Mouse (Mus musculus) thymus, adult 2 months (tissue): ENCODE results near the gene Paxx.

Source experiments
- CTCF ChIP-seq: fragments of 200-500 bp; IDR thresholded peaks from 2 replicates; pipeline ENCODE4 v1.5.1; 2012; ENCODE audit warnings: mild to moderate bottlenecking, control low read depth, low read length, moderate library complexity, borderline replicate concordance; ENCODE audit not compliant: control insufficient read depth, poor library complexity, insufficient read depth; ENCODE audit errors: extremely low read depth
- POLR2A ChIP-seq: fragments of 200-500 bp; IDR thresholded peaks from 2 replicates; pipeline ENCODE4 v1.6.1; 2012; ENCODE audit warnings: mild to moderate bottlenecking, low read length, control low read depth, moderate library complexity; ENCODE audit not compliant: control insufficient read depth, poor library complexity, insufficient read depth; ENCODE audit errors: extremely low read depth

DNA sequence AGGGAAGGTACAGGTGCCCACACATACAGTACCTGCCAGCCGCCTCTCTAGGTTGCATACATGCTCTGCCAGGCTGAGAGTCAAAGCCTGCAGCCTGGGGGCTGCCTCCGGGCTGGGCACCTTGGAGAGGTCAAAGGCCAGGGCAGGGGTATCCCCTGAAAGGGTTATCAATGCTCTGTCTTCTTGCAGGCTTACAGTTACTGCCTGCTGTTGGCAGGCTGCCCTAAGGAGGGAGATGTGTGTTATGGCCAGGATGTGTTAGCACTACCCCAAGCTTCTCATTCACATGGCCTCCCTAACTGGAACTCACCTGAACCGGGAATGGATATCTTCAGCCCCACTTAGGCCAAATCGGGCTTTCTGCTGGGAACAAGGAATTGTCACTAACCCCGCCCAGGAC lies 759 bp downstream of the Paxx start:
- no peak for TF ChIP-seq POLR2A
- no peak for TF ChIP-seq CTCF
